Mouse (Mus musculus) heart, postnatal 0 days (tissue): ENCODE measurements around the gene Pimreg. TPM values are rescaled to one million over a fixed set of nuclear protein-coding genes. Genes with fewer than 3 reads are reported as not detected.

ENCODE experiments used
- ATAC-seq: fragments of 200-750 bp; cut with Nextera tagmentation; 2 replicates; pipeline ENCODE4 v1.8.0; 2017; ENCODE audit warnings: low read depth, moderate number of reproducible peaks, moderate library complexity; ENCODE audit not compliant: insufficient read depth
- DNase-seq: peaks from one replicate; pipeline ENCODE4 v3.0.0-alpha.2; 2016; ENCODE audit warnings: low spot score
- H3K27ac ChIP-seq: fragments of 300-500 bp; sonication (generic); 2 replicates; pipeline ENCODE4 v1.5.1; 2014; ENCODE audit warnings: low read depth, mild to moderate bottlenecking
- H3K27me3 ChIP-seq: fragments of 300-500 bp; sonication (generic); 2 replicates; pipeline ENCODE4 v1.6.1; 2014; ENCODE audit warnings: low read length, mixed read lengths; ENCODE audit not compliant: control insufficient read depth, insufficient read depth
- H3K36me3 ChIP-seq: fragments of 300-500 bp; sonication (generic); replicated peaks from 2 replicates; pipeline ENCODE4 v1.6.1; 2014; ENCODE audit warnings: low read length, mixed read lengths; ENCODE audit not compliant: control insufficient read depth, insufficient read depth
- H3K4me1 ChIP-seq: fragments of 300-500 bp; sonication (generic); 2 replicates; pipeline ENCODE4 v1.6.1; 2014; ENCODE audit warnings: antibody characterized with exemption; ENCODE audit not compliant: control insufficient read depth, insufficient read depth
- H3K4me2 ChIP-seq: fragments of 300-500 bp; sonication (generic); 2 replicates; pipeline ENCODE4 v1.6.1; 2014; ENCODE audit warnings: low read depth, mild to moderate bottlenecking, low read length, moderate library complexity
- H3K4me3 ChIP-seq: fragments of 300-500 bp; sonication (generic); 2 replicates; pipeline ENCODE4 v1.5.1; 2014; ENCODE audit warnings: low read depth, low read length
- H3K9ac ChIP-seq: fragments of 300-500 bp; sonication (generic); replicated peaks from 2 replicates; pipeline ENCODE4 v1.6.1; 2014; ENCODE audit warnings: low read depth, low read length, mixed read lengths
- H3K9me3 ChIP-seq: fragments of 300-500 bp; sonication (generic); replicated peaks from 2 replicates; pipeline ENCODE4 v1.6.1; 2016; ENCODE audit warnings: low read length; ENCODE audit not compliant: control insufficient read depth
- CTCF ChIP-seq: IDR thresholded peaks from 2 replicates; pipeline ENCODE4 v1.5.1; 2016; ENCODE audit warnings: antibody characterized with exemption, control low read depth, low read depth
- EP300 ChIP-seq: IDR thresholded peaks from 2 replicates; pipeline ENCODE4 v1.6.1; 2016; ENCODE audit warnings: antibody characterized with exemption, low read depth
- WGBS: fragments of 180-500 bp; shearing (Covaris S2); extraction: QIAGEN DNeasy Blood & Tissue Kit; methylation state at CpG from one replicate; pipeline ENCODE4 v1.1.7; 2014; 5-methylcytosine and 5-hydroxymethylcytosine counted together
- polyA plus RNA-seq: library from polyadenylated mRNA; unstranded; fragments of >200 nt; fragmentation: Nextera tagmentation; extraction: Ambion mirVana; gene quantifications from 2 replicates; pipeline ENCODE4 v1.2.1, GENCODE M21; 2015
- total RNA-seq: library from RNA; depleted of rRNA; stranded (reverse); fragments of >200 nt; gene quantifications from 2 replicates; pipeline ENCODE4 v1.2.3, GENCODE M21; 2014; ENCODE audit warnings: low replicate concordance

Gene Pimreg
- total and polyA plus RNA-seq, 2 experiments from 2014 or later, result 24.6 to 30.2 TPM

DNA sequence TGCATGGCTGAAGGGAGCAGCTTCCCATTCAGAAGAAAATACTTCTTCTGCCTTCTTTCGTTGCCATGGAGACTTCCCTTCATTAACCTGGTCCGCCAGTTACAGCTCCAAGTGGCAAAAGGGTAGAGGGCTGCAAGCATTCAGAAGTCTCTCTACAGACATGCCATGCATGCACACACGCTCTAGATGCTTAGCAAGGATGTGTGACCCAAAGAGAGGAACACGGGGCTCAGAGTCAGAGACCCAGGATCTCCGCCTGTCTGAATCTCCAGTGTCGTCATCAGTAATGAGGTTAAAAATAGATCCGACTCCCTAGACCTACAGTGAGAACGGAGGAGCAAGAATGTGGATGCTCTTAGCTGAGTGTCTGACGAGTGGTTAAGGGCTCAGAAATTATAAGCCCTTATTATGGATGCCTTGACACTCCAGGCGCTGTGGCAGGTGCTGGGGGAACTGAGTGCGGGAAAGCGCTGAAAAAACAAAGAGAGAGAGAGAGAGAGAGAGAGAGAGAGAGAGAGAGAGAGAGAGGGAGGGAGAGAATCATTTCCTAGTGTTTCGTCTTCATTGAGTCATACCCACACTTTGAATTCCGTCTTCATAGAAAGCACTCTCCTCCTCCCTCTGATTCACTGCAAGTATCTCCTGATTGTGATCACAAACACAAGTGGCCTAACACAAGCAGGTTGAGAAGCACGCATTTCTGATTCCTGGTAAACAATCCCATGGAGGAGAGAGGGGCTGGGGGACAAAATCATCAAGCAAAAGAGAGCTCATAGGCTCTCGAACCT, 2.0 kb upstream of the Pimreg start:
- ATAC-seq (no peak), DNase-seq (no peak)
- H3K36me3 ChIP-seq, result no peaks in the 10 kb centered on the region
- H3K27me3 ChIP-seq, result 0 out of 2 replicates have a peak, but pooled peaks cover 8% of the 10 kb centered on the region
- no peaks in the 10 kb centered on the region for H3K9me3 ChIP-seq
- H3K4me3 ChIP-seq, result no peak overlapping the region
- TF ChIP-seq CTCF, result no peak
- no peak for TF ChIP-seq EP300
- peaks cover 28% of the 10 kb centered on the region for H3K4me1 ChIP-seq
- no peak overlapping the region for H3K9ac ChIP-seq
- 22% methylated on average over 16 of the region's 16 CpGs for WGBS
- no peak overlapping the region for H3K27ac ChIP-seq
- peak overlapping the region; percentile 24; the same call in 1 of the 2 replicates for H3K4me2 ChIP-seq

DNA sequence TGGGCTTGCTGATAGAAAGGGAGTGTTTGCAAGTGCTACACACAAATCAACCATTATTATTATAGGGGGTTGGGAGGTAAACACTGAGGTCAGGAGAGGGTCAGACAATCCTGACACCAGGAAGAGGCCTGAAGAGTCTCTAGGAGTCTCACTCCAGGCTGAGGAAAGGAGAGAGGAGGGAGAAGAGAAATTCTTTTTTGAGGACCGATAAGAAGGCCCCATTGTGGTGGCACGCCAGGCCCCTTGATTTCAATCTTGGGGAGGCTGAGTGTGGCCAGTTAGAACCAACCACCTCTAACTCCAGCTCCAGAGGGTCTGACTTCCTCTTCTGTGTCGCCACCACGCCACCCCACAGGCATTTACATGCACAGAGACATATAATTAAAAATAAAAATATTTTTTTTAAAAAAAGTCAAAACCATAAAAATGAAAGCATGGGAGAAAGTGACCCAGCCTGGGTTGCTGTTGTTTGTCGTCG, 503 bp upstream of the Pimreg start:
- Histone ChIP-seq H3K27ac (peak overlapping the region; percentile 9; the same call in 1 of the 2 replicates), H3K36me3 (peaks cover 13% of the 10 kb centered on the region; the same call in 1 of the 2 replicates), H3K27me3 (0 out of 2 replicates have a peak, but pooled peaks cover 8% of the 10 kb centered on the region), H3K9me3 (no peaks in the 10 kb centered on the region), H3K4me1 (peaks cover 23% of the 10 kb centered on the region), H3K4me3 (peak overlapping the region; percentile 56), H3K9ac (no peak overlapping the region; the same call in 1 of the 2 replicates), H3K4me2 (peak overlapping the region; percentile 73)
- no peak for TF ChIP-seq CTCF
- TF ChIP-seq EP300, result no peak
- 21% methylated on average over 6 of the region's 6 CpGs for WGBS
- ATAC-seq (no peak), DNase-seq (no peak)

DNA sequence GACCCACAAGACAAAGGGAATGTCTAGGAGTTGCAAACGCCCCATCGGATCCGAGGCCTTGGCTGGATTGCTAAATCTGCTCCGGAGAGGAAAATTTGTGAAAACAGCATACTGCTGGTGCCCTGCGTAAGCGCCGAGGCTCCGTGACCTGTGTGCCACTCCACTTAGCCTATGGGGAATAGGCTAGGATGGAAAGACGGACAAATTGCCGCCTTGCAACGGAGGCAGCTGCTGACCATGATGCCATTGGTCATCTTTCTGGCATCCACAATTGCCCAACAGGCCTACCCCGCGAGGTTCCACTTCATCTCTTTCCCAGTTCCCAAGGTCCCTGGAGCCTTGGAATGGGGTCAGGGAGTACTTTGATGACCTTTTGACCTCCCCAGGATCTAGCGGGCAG, 799 bp downstream of the Pimreg start:
- H3K9ac ChIP-seq, result peak overlapping the region; percentile 58; the same call in 1 of the 2 replicates
- H3K36me3 ChIP-seq, result peaks cover 22% of the 10 kb centered on the region; the same call in 1 of the 2 replicates
- no peak overlapping the region for H3K27ac ChIP-seq
- H3K4me2 ChIP-seq, result peak overlapping the region; percentile 73
- no peak for TF ChIP-seq EP300
- TF ChIP-seq CTCF, result no peak
- H3K4me3 ChIP-seq, result peak overlapping the region; percentile 56
- WGBS, result under 1% methylated on average over 14 of the region's 14 CpGs
- H3K4me1 ChIP-seq, result peaks cover 23% of the 10 kb centered on the region
- H3K27me3 ChIP-seq, result 0 out of 2 replicates have a peak, but pooled peaks cover 4% of the 10 kb centered on the region
- DNase-seq, result no peak
- 0 out of 2 replicates have a peak, but pooled peaks have one; percentile 1 for ATAC-seq
- H3K9me3 ChIP-seq, result no peaks in the 10 kb centered on the region

DNA sequence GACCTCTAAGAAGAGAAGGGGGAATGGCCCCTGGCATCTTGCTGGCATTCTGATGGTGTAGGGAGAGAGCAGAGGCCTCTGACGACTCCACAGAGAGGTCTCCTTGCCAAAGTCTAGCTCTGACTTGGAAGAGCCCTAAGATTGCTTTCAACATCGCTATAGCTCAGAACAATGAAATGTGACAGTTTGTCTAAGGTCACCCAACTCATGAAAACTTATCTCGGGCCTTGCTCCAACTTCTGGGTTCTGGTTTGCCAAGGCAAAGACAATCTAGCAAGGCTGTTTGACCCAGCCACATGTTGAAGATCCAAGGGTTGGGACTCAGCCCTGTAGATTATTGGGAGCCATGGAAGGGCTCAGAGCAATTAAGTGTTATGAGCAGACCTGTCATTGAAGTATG, 2.4 kb downstream of the Pimreg start:
- H3K27ac ChIP-seq, result no peak overlapping the region
- H3K9me3 ChIP-seq, result no peaks in the 10 kb centered on the region
- H3K36me3 ChIP-seq, result peaks cover 22% of the 10 kb centered on the region; the same call in 1 of the 2 replicates
- WGBS, result 63% methylated on average over 3 of the region's 3 CpGs
- no peaks in the 10 kb centered on the region for H3K27me3 ChIP-seq
- DNase-seq, result no peak
- peak overlapping the region; percentile 73; the same call in 1 of the 2 replicates for H3K4me2 ChIP-seq
- H3K4me1 ChIP-seq, result peaks cover 23% of the 10 kb centered on the region
- no peak overlapping the region for H3K9ac ChIP-seq
- no peak for TF ChIP-seq CTCF
- TF ChIP-seq EP300, result no peak
- ATAC-seq, result no peak
- H3K4me3 ChIP-seq, result no peak overlapping the region

DNA sequence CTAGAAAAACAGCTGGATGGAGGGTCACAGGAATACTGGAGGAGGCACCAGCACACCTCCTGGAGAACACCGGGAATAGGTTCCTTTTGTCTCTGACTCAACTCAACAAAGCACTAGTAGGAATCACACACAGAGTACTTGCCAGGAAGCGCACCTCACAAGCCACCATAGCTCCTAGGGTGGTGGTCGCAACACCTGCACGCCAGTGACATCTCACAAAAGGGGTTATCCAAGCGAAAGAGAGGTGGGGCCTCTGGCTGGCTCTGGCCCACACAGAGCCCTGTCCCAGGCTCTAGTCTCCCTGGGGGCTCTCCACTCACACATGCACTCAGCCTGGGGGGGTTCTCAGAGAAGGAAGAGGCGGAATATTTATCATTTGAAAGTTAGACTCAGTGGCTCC, 6.9 kb downstream of the Pimreg start:
- Histone ChIP-seq H3K27me3 (peaks cover 4% of the 10 kb centered on the region; the same call in 1 of the 2 replicates), H3K9me3 (no peaks in the 10 kb centered on the region), H3K27ac (no peak overlapping the region), H3K4me1 (peaks cover 11% of the 10 kb centered on the region; the same call in 1 of the 2 replicates), H3K9ac (no peak overlapping the region), H3K36me3 (peaks cover 22% of the 10 kb centered on the region; the same call in 1 of the 2 replicates), H3K4me3 (no peak overlapping the region), H3K4me2 (no peak overlapping the region)
- DNase-seq, result no peak
- ATAC-seq, result no peak
- 77% methylated on average over 6 of the region's 6 CpGs for WGBS
- no peak for TF ChIP-seq EP300
- TF ChIP-seq CTCF, result no peak
